Mouse (Mus musculus) right cerebral cortex, postnatal 36 days (tissue): ENCODE measurements around the gene Ttc14.

ENCODE experiments used
- DNase-seq, 2 experiments: peaks; one replicate each; pipeline ENCODE4 v3.0.0; 2022; ENCODE audit warnings: low spot score in 2 of 2, mixed read lengths in 1 of 2

Gene Ttc14

DNA sequence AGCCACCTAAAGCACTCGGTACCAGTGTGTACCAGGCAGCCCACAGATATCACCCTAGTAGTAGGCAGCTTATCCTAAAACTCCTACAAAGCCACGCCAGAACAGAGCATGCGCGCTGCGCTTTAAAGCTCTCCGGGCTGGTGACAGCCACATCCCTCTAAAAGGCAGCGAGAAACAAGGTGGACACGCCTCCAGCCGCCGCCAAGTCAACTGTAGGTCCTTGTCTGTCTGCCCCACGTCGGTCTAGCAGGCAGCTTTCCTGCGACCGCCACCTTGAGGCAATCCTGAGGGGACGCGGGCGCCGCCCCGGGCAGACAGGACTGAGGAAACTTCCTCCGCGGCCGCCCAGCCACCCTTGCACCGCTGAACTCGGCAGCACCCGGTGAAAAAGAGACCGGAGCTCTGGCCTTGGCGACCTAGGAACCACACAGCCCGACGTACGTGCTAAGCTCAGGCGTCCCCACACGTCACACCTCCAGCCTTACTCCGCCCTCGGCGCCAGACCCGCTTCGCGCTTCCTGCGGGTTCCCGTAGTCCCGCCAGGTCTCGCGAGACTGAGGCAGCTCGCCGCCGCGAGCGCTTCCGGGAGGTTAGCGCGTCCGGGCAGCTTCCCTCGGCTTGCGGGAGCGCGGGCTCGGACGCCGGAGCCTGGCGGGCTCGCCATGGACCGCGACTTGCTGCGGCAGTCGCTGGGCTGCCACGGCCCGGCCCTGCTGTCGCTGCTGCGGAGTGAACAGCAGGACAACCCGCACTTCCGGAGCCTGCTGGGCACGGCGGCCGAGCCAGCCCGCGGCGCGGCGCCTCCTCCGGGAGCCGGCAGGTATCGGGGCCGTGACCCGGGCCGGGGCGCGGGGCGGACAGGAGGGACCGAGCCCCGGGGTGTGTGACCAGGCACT is at the start of gene Ttc14:
Gene Ttc14, plus strand, starts transcription at position 216 of the 896 bp plus-strand sequence.
- peak; percentile 93 to 94 for DNase-seq

- DNase-seq: no peak
These were observed 8.7 kb upstream of the Ttc14 start for GRCm38 (mm10) chr3:33790975-33791374.

GRCm38 (mm10) chr3:33800513-33800820 is 835 bp downstream of the Ttc14 start:
- DNase-seq: peak in 1 of 2 experiments; percentile 14

- no peak for DNase-seq
These were observed 7.5 kb downstream of the Ttc14 start for GRCm38 (mm10) chr3:33807151-33807550.

- no peak for DNase-seq
These were observed 24.7 kb downstream of the Ttc14 start for GRCm38 (mm10) chr3:33824135-33824946.

DNA sequence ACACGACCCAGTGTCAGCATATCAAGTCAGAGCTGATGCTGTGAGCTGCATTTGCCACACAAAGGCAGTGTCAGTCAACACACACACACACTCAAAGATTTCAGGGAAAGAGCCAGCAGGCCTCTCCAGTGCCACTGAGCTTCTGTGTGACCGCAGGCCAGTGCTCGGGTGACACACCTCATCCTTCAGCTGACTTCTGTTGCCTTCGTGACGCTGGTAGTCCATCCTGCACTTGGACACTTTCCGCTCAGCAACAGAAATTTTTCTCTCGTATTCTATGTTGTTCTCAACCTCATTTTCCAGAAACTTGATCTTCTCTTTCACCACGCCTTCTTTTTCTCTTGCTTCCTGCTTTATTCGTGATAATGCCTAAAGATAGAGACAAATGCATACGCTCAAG is 32.7 kb downstream of the Ttc14 start:
- DNase-seq: no peak

GRCm38 (mm10) chr3:33836576-33836975 is 36.9 kb downstream of the Ttc14 start:
- DNase-seq: no peak

DNA sequence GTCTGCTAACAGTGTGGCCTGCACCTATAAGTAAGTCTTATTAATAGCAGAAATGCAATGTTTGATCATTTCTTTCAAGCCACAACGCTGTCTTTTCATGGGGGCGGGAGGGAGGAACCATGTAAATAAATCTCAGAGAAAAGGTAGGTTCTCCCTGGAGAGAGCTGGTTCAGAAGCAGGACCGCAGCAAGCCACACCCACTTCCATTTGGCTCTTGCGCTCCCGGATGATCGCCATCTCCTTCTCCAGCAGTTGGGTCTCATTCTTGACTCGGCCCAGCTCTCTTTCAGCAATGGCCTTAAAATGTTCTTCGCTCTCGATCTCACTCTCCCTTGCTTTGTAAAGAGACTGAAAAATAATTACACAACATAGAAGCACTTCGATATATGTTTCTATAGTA is 39.2 kb downstream of the Ttc14 start:
- DNase-seq: no peak

DNA sequence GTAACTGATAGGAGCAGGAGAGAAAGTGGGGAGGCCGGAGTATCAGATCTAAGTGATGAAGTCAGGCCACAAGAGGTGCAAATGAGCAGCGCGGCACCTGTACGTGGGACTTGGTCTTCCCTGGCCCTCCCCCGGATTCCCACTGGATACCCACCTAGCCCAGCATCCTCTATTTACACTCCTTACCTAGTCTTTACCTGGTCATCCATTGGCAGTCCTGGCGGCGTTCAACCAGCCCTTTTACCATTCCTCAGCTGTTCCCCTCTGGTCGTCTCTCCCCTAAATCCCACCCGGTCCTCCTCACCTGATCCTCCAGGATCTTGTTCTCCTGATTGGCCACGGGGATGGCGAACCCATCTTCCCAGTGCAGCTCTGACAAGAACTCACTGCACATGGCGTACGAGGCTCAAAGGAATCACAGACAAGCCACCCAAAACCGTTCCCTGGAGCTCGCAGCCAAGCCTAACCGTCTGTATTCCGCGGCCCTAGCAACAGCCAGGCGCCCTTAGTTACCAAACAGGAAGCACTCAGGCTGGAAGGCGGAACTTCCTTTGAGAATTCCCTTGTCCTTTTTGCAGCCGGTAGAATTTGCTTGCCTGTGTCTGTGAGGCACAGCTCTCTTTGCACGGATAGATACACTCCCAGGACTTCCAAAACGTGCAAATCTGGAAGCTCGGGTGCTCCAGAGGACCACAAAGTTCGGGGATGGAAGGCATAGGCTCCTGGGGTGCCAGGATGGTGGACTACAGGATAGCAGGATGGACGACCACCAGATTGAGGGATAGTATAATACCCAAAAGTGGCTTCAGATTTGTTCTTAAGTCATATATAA is 44.4 kb downstream of the Ttc14 start, which contains the start of gene Ccdc39:
Gene Ccdc39, minus strand, starts transcription at position 510 of the 832 bp plus-strand sequence.
- peak; percentile 68 to 82 for DNase-seq

- no peak for DNase-seq
These were observed 47.0 kb downstream of the Ttc14 start for GRCm38 (mm10) chr3:33846639-33847038.

GRCm38 (mm10) chr3:33850856-33851255 is 51.2 kb downstream of the Ttc14 start:
- no peak for DNase-seq

- no peak for DNase-seq
These were observed 53.4 kb downstream of the Ttc14 start for GRCm38 (mm10) chr3:33853062-33853461.

DNA sequence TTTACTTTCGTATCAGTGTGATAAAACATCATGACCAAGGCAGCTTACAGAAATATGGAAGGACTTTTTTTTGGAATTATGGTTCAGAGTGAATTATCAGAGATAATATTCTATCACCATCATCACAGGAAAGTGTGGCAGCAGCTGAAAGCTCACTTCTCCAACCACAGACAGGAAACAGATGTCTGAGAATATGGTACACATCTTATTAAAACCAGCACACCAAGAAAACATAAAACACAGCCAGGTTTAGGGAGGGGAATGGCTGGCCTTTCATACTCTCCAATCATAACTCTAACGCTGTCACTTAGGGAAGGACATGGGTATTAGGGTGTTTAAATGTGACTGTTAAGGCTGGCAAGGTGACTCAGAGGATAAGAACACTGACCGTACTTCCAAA is 59.3 kb downstream of the Ttc14 start:
- DNase-seq: no peak

DNA sequence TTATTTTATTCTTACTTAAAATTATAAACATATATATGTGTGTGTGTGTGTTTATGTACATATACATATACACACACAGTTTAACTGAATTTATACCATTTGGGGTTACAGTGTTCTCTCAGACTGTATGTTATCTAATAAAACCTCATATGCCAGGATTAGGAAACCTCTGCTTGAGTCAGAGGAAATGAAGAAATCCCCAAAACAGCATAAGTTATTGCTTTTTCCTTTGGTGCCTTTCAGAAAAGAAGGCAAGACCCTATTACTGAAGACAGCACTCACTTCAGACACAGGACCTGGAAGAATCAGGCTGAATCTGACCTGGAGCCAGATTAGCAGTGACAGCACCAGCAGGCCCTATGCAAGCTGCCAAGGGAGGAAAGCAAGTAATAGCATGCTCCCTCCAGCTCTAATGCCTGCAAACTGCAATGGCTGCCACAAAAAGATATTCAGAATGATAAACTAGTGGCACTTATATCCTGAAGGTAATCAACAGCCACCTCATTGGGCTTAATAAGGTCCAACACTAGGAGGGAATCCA is 64.4 kb downstream of the Ttc14 start:
- DNase-seq: no peak
